Mouse (Mus musculus) right cerebral cortex, postnatal 25 days (tissue): ENCODE measurements around the gene Lonrf2.

Source experiments
- DNase-seq: peaks from one replicate; pipeline ENCODE4 v3.0.0; 2022

The Lonrf2 gene

GRCm38 (mm10) chr1:38767812-38768211 lies 68.7 kb downstream of the Lonrf2 start:
- DNase-seq: peak; percentile 54

GRCm38 (mm10) chr1:38766661-38767572 lies 69.6 kb downstream of the Lonrf2 start:
- no peak for DNase-seq

GRCm38 (mm10) chr1:38766254-38766653 lies 70.3 kb downstream of the Lonrf2 start:
- no peak for DNase-seq

- DNase-seq: no peak
Measured at GRCm38 (mm10) chr1:38763960-38764613, 72.4 kb downstream of the Lonrf2 start.

GRCm38 (mm10) chr1:38760424-38760823 lies 76.1 kb downstream of the Lonrf2 start:
- DNase-seq: no peak

- DNase-seq: no peak
Measured at GRCm38 (mm10) chr1:38757791-38758403, 78.6 kb downstream of the Lonrf2 start.

GRCm38 (mm10) chr1:38743863-38744262 lies 92.6 kb downstream of the Lonrf2 start:
- no peak for DNase-seq
